Mouse (Mus musculus) kidney, adult 11 months (tissue): ENCODE data around the gene Pik3cd.

Source experiments
- DNase-seq: peaks from one replicate; pipeline ENCODE4 v3.0.0; 2022

The Pik3cd gene

DNA sequence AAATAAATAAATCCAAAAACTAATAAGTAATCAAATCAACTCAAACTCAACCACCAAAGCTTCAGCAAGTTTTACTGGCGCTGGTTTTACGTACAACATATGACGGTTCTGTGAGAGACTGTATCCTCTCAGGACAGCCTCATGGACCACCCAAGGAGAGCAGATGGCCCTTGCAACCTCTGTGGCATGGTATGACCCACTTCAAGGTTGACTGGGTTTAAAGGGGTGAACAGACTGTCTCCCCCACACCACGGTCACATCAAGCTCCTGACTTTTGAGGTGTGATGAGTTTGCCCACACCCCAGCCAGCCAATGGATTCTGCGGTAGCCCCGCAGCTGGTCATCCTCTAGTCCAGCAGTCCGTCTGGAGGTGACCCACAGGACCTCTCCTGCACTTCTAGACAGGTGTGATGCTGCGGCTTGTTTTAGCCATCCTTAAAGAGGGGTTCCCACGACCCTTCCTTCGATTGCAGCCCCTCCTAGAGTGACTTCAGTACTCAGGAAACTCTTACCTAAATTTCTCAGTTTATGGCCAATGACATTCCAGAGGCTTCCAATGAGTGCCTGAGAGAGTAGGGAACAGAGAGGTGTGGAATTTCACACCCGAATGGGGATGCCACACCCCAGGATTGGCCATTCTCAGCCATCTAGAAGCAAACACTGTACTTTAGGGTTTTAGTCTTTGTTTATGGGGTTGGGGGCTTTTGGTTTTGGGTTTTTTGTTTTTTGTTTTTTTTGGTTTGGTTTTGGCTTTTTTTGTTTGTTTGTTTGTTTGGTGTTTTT is 17.3 kb downstream of the Pik3cd start:
- no peak for DNase-seq

DNA sequence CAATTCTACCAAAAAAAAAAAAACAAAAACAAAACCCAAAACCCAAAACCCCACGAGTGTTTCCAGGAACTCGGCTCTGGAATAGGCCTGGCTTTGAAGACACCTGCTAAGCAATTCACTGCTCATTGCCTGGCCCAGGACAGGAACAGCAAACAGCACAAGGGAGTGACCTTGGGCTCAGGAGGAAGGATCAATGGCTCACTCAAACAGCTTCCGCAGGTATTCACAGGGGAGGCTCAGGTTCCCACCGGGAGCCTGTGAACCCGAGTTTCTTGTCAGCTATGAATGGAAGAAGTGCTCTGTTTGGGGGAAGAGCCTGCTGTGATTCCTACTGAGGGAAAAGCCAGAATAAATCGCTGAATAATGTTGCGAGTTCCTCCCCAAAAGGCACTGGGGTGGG is 18.5 kb downstream of the Pik3cd start:
- no peak for DNase-seq

DNA sequence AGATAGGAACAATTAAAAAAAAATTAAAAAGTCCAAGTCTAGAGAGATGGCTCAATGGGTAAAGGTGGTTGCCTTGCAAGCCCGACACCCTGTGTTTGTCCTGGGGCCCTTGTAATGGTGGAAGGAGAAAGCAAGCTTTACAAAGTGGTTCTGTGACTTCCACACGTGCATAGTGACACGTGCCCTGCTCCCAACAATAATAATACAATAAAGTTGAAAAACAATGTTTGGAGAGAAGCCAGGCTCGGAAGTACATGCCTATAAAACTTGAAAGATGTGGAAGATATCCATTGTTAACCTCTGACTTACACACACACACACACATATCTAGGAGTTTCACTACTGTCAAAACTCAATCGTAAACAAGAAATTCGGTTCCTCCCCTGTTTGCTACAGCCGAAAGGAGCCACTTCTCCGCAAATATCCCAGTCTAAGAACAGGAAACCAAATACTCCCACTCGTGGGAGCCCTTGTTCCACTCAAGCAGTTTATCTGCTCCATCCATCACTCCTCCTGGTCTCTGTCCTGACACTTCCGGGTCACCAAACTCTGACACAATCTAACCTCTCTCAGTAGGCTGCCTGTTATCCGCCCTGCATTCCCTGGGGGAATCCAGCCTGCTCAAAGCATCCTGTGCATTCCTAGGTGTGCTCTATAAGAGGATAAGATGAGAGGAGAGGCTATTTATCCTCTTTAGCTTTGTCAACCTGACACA is 23.2 kb downstream of the Pik3cd start:
- DNase-seq: no peak

DNA sequence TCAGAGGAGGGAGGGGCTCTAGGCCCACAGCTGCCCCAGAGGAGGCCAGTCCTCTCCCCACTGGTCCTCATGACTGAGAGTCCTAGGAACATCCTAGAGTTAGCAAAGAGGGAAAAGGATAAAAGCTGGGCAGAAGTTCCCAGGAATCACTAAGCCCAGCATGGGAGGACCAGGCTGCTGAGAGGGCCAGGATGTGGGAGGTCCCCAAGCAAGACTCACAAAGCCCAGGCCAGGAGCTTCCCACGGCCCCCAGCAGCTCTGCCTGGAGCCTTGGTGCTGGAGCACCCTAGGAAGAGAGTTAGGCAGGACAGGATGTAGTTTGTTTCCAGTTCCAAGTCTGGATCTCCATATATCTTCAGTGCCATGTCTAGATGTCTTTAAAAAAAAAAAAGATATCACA is 24.4 kb downstream of the Pik3cd start:
- no peak for DNase-seq

DNA sequence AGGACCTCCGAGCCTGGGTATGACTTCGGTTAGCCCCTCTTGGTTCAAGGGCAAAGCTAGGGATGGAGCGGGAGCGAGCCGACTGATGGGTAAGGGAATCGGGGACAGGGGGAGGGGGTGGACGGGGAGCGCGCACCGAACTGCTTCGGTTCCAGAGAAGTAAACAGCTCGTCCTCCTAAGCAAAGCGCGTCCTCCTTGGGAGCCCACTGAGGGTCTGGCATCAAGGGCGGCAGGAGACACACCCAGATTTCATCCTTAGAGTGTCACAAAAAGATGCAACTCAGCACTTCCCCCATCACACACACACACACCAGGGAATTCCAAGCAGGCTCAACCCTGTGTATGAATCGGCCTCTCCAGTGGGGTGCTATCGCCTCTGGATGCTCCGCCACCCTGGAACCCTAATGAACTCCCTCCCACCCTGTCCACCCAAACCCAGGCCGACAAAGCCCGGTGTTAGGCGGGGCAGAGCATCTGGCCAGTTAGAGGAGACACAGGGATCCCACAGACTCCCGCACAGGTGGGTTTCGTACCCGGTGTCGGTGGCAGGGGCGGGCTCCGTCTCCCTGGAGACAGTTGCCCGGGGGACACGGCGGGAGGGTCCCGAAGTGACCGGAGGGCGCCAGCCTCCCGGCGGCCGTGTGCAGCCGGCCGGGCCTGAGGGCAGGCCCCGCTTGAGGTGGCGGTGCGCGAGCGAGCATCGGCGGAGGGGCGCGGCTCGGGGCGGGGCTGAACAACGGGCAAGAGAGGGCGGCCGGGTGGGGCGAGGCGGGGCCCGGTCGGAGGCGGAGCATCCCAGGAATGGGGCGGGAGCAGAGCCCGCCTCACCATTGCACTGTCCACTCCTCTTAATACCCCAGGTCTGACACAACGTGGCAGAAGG is 26.8 kb downstream of the Pik3cd start:
- DNase-seq: peak; percentile 47

DNA sequence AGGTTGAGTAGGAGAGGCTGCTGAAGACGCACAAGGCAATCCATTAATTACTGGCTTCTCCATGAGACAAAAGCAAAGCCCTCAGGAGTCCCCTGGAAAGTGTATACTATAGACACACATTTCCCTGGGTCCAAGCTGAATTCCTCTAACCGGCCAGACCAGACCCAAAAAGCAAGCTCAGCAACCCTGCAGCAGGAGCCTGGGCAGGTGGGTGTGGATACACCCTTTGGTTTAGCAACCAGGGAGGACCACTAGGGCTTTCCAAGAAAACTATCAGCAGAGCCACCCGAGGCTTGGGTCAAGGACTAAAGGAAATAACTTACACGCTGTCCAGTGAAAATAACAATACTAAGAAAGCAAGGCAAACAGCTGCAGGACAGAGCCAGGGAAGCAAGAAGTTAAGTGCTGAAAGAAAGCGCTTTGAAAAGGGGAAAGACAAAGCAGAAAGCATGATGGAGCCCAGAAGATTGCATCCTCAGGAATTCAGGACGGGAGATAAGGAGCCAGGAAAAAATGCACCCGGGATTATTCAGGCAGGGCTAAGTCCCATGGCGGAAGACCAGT is 27.5 kb downstream of the Pik3cd start:
- DNase-seq: no peak

DNA sequence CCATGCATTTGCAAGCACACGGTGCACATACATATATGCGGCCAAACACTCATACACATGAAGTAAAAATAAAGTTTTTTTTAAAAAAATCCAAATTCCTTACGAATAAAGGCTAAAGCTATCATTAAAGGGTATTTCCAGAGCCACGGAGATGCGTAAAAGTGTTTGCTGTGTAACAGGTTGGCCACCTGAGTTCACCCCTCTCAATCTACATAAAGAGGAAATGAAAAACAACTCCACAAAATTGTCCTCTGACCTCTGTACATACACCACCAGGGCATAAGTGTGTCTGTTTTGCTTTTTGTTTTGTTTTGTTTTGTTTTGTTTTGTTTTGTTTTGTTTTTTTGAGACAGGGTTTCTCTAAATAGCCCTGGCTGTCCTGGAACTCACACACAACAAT is 29.6 kb downstream of the Pik3cd start:
- no peak for DNase-seq

DNA sequence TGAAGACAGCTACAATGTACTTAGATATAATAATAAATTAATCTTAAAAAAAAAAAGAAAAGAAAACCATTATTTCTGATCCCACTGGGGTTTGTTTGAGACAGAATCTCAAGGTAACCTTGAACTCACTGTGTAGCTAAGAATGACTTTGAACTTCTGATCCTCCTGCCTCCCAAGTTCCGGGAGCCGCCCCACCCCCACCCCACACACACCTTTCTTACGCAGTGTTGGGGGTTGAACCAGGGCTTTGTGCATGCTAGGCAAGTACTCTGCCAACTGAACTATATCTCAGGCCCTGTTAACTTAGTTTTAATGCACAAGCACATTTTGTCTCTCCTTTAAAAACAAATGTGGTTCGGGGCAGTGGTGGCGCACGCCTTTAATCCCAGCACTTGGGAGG is 31.2 kb downstream of the Pik3cd start:
- DNase-seq: no peak

DNA sequence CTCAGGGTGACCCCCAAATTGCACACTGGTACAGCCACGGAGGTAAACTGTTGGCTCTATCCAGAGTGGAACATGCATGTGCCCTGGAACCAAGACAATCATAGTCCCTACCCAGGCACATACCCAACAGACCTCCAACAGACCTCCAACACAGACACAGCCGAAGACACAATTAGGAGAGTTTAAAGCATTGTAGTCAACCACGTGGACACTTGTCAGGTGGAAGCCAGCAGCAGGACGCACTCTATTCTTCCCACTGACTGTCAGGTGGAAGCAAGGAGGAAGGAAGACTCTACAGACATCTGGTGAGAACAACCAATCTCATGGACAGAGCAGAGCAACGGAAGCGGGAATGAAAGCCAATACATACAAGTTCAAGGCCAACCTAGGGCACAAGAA is 36.7 kb downstream of the Pik3cd start:
- no peak for DNase-seq

DNA sequence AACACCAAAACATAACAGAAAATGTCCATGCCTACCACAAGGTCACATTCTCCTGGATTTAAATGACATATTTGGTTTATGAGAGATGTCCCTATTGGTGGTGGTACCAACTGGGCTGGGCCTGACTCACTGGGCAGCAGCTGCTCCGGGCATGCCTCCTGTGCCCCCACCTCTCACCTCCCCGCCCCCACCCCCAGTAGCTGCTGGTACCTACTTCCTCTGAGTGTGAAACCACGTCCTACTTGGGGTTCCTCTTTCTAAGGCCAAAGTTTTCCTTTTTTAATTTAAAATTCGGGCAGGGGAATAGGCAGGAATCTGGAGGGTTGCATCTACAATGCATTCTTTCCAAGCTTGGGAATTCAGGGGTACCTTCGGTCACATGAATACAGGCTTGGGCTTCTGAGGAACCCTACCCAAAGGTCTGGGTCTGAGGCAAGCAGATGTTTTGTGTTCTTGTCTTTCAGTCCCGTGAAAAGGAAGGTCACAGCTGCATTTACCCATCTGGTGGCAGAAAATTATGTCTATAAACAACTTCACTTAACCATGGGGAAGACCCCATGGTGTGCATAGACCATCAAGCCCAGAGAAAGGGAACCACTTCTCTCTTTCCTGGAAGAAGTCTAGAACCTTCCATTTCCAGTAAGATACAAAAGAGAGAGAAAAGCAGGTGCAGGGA is 37.2 kb downstream of the Pik3cd start:
- DNase-seq: no peak

DNA sequence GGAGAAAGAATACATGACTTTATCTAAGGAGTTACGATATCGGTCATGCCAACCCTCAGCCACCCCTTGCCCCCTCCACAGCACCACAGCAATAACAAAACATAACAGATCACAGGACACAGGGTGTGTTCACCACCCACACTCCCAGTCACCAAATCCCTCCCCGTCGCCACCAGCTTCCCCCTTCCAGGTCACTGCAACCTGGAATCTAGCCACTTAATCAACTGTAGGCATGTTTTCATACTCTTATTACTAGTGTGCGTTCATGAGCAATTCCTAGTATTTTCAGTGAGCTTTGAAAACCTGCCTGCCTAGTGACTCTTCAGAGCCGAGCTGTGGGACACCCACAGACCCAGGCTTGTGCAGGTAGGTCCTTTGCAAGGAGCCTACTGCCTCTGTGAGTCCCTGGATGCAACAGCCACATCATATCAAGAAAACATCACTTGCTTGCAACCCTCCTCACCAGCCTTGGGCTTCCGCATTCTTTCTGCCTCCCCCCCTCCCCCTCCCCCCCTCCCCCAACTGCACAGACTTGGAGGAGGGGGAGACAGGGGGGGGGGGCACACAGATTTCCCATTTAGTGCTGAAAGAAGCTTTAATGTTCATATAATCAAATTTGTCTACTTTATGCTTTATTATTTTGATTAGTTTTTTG is 38.4 kb downstream of the Pik3cd start:
- DNase-seq: no peak

DNA sequence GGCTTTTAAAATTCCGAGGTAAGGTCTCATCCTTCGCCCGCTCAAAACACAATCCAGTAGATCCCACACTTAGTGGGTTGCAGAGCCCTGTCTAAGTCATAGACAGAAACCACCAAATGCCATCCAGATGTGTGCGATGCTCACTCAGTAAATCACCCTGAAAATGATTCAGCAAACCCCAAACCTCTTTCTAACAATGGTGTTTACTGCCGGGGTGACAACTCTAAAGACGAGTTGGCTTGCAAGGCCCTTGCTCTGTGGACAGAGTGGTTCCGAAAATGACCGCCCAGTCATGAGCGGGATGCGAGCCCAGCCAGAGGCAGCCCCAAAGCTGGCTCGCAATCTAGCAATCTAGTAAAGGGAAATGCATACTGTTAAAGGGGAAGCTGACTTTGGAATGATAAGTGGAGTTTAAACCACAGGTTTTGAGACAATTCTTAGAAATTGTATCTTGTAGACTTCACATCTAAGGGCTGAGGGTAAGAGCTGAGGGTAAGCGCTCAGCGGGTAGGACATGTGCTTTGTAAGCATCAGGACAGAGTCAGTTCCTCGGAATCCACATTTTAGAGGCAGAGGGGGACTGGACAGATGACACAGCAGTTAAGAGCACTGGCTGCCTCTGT is 40.3 kb downstream of the Pik3cd start:
- DNase-seq: no peak

DNA sequence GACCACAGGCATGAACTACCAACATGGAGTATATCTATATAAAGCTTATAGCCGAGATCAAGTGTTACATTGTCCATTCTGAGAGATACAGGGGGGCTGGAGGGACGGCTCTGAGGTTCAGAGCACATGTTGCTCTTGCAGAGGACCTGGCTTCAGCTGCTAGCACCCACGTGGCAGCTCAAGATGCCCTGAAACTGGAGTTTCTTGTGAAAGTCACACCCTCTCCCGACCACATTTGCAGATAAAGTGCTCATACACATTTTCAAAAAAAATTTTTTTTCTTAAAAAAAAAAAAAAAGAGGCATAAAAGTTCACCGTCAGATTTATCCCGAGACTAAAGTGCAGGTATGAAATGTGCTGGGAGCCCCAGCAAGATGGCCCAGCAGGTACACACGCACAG is 41.8 kb downstream of the Pik3cd start:
- no peak for DNase-seq

DNA sequence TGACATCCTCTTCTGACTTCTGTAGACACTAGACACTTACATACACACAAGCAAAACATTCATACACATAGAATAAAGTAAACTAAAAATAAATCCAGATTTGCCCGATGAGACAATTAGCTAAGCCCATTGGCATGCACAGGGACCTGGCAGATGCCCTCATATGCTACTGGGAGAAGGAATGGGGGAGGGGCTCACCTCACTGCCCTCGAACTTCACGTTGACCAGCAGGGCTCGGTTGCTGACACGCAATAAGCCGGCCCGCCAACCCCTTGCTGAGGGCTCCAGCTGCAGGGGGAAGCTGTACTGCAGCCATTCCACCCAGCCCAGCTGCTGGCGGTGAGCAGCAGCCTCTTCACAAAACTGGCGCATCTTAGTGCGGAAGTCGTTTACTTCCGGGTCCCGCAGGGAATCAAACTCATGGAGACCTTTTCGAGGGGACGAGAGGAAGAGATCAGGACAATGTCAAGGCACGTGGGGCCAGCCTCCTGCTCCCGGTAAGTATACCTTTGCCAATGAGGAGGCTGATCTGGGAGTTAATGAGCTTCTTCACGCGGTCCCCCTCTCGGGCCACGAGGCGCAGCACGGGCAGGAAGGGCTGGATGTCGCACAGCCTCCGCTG is 42.8 kb downstream of the Pik3cd start:
- DNase-seq: no peak

DNA sequence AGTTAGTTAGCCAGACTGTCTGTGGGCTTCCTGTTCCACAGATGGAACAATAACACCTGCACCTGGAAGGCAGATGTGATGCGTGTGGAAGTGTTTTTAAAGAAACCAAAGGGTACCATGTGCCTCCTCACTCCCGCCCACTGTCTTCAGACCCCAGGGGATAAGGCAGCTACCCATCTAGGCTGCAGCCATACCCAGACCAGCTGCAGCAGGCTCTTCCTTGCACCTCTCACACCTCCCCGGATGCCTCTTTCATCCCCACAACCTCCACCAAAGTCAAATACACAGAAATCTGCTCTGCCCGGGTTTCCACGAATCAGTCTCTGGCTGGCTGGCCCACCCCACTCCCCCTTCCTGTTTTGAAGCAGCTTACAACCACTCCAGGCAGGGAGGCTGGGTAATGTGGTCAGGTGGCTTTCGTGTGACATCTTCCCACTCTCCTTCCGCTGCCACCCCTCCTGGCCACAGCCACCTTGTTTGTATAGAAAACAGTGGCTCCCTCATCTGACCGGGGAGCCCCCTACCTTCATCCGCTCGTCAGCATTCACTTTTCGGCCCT is 44.4 kb downstream of the Pik3cd start:
- no peak for DNase-seq

DNA sequence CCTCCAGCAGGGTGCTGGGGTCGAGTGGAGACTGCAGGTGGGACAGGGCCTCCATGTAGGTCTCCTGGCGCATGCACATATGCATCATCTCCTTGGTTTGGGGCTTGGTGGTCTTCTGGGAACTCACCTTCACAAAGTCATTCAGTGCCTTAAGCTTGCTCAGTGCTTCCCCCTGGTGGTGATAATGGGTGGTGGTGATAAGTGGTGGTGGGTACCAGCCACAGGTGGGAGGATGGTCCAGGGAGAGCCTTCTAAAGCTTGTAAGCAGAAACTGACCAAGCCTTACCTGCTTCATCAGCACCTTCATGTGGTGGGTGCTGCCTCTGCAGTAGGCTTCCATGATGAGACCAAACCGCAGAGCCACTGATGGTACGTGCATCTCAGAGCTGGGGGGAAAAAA is 48.1 kb downstream of the Pik3cd start:
- DNase-seq: no peak

DNA sequence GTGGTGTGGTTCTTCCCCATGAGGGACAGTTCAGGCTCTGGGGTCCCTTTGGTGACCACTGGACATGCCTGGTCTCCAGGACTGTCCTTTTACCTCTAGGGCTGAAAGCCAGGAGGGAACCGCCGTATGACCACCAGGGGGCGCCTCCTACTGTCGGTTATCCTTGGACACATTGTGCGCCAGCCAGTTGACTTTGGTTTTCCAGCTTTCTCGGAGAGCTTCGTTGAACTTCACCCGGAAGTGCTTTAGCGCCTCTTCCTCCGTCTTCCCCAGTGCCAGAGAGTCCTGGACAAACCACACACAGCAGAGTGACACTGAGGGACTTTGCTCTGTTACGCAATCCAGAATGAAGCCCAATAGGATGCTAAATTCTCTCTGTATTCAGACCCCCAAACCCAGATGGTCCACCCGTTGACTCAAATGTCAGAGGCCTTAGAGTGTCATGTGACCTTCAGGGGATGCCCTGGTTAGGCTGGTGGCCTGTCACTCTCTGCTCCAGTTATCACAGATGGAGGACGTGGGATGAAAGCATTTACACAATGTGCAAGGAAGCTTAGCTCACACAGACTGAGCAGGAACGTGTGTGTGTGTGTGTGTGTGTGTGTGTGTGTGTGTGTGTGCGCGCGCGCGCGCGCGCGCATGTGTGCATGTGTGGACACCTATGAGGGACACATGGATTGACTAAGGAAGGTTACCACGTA is 51.7 kb downstream of the Pik3cd start:
- DNase-seq: peak; percentile 66

DNA sequence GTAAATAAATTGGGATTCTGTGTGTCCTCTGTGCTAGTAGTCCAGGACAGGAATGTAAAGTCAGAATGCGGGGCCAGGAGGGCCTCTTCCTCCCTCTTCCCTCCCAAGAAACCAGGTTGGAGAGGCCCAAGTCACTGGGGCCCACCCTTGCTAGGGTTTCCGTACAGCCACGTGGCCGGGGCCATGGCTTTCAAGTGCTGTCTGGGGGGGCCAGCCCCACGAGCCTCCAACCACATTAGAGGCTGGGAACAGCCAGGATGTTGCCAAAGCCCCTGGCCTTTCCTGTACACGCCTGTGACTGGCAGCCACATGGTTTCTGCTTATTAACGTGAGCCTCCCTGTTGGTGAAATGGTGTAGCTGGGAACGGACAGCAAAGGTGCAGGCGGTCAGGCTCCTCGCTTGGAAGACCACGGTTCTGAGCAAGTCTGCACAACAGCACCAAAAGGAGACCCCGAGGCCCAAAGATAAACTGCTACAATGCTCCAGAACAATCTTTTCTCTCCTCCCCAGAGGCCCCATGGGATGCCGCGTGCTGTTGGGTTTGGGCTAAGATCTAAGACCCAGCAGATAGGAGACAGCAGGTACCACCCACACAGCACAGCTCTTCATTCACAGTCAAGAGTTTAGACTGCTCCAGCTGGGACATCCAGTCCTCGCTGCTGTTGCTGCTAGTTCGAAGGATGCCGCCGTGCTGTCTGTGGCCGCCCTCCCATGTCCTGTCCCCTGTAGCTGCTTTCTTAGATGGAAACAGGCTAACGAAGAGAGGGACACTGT is 54.2 kb downstream of the Pik3cd start:
- no peak for DNase-seq

DNA sequence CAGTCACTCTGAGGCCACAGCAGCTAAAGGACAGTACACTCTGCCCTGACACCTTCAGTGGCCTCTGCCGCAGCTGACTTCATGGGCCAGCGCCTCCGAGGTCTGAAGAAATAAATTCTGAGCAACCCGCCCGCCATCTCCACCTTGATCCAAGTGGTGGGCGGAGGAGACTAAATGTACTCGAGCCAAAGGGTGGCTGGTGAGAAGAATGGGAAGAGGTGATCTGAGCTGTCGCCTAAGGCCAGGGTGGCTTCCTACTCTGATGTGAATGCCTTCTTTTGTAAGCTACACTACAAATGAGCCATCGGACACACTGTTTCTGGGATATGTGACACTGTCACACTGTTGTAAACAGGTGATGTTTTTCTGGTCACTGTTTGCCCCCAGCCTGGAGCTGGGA is 56.6 kb downstream of the Pik3cd start:
- DNase-seq: no peak
